Mouse (Mus musculus) B cell, adult 62 days (primary cell): Measurements from ENCODE around the gene Cnpy3. TPM values are rescaled to one million over a fixed set of nuclear protein-coding genes. Genes with fewer than 3 reads are reported as not detected.

Experiments
- total RNA-seq: library from RNA; stranded (reverse); gene quantifications from 4 replicates; pipeline ENCODE4 v1.2.4, GENCODE M21; 2023

Cnpy3 gene
- 138 to 149 TPM (median 142 TPM) in 4 replicates for total RNA-seq

DNA sequence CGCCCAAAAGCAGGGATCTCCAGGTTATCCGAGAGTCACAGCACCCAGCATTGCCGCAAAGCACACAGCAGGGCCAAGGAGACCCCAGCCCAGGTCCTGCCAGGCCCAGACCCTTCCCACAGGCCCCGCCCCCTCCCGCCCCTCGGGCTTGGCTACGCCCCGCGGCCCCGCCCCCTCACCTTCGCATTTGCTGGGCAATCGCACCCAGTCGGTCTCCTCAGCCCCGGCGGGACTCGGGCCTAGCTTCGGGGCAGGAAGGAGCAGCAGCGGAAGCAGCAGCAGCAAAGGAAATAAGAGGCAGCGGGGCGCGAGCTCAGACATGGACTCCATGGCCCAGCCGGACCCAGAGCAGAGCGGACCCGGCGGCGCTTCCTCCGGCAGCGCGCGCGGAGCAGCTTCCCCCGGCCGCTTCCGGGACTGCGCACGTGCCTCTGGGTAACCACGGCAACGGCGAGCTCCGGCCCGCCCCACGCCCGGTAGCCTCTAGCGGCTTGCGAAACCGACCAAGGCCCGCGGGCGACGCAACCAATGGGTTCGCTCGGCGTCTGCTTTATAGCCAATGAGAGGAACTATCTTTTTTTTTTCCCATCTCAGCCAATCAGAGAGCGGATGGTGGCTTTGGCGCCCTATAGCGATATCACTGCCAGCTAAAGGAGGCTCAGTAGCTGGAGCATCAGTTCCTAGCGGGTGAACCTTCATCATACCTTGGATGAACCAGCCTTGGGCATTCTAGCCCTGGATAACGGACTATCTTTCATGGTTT, at the start of gene Cnpy3:
TSS of gene Cnpy3 (minus strand) at position 421 of the 763 bp plus-strand sequence.

DNA sequence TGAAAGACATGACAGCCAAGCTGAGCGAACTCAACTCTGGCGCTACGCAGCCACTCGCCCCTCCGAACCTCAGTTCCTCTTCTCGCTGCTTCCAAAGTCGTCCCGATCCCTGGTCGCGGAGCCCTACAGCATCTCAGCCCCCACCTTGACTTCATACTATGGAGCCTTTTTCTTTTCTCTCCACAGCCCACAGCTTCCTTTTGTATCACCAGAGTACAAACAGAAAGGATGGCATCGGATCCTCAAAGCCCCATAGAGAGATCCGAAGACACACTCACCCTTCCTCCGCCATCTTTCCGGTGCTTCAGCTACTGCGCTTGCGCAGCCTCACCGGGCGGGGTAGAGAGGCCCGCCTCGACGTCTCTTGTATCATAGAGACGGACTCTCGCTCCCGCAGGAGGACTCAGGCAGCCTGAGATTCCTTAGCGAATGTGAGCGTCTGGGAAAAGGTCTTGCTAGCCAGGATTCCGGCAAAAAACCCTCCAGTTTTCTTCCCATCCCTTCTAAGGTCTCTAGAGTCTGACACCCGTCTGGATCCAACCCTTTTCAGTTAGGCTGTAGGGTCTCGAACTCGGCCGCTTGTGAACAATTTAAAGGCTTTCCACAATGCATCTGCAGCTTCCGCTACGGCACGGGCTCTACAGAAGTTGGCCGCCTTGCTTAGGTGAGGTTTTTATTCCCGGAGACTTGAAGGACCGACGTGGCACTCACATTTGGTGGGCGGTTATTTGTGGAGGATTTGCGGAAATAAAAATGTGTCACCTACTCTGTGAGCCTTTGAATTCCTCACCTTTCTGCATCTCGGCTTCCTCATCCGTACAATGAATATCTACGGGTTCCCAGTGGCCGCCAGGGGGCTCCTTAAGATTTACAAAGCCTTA, 30.6 kb upstream of the Cnpy3 start, which contains the start of gene Rpl7l1:
TSS of gene Rpl7l1 (minus strand) at position 332 of the 881 bp plus-strand sequence.

DNA sequence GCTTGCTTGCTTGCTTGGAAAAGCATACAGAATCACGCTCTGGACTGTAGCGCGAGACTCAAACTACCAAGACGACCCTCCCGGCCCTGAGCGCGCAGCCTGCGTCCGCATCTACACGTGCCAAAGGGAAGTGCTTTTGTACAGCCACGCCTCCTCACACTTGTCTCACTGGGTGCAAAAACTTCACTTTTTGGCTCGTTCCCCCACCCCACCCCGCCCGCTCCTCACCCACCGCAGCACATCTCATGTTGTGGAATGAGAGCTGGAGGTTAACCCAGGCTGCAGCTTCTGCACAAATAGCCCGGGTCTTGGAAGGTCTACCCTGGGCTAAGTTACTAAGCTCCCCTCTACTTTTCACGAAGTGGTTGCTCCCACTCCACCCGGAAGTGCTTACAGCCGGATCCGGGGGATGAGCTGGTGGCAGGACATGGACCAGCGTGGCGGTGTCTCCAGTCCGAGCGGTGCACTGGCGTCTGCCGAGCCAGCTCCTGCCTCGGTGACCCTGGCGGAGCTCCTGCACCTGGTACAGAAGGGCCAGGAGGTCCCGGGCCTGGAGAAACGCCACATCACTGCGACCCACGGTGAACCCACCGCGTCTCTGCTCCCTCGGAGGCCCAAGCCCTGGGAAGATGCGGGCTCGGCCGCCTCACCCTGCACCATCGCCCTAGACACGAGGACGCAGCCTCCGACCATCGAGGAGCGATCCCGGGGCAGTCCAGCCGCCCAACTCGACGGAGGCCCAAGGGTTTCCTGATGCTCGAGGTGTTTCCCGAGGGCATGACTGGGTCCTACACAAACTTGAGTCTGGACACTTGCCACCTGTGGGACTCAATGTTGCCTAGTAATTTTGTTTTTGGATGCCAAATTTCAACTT, 20.6 kb upstream of the Cnpy3 start, which contains the start of gene 2310039H08Rik:
TSS of gene 2310039H08Rik (plus strand) at position 232 of the 874 bp plus-strand sequence.

DNA sequence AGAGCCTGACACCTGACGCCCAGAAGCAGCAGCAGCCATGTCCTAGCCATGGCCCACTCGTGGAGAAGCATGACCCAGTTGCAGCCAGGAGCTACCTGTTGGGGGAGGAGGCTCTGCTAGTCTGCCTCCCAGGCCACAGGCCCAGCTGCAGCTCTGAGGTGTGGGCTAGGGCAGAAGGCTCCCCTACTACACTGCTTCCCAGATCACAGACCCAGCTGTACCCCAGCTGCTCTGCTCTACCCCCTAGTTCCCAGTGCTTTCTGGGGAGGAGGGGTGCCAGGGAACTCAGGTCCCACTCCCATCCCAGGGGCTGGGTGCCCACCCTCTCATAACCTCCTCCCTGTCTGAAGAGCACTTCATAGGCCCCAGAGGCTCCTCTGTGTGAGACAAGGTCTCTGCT, 11.5 kb upstream of the Cnpy3 start, which contains the start of gene Ptcra:
TSS of gene Ptcra (minus strand) at position 169 of the 400 bp plus-strand sequence.

DNA sequence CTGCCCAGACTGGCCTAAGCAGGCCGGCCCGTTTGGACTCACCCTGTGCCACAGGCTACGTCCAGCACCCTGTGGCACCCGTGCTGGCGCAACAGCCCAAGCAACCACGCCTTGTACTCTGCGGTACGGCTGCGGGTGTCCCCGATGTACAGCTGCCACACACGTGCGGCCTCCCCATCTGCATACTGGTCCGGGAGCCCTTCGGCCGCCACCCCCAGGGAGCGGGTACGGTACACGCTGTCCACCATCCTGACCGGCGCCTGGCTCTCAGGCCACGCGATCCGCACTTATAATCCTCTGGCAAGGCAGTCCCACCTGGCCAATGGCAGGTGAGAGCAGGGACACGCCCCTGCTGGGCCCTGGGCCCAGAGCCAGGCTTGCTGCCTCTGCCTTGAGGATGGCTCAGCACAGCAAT, 23.1 kb downstream of the Cnpy3 start, which contains the start of gene Gnmt:
TSS of gene Gnmt (minus strand) at position 265 of the 415 bp plus-strand sequence.

DNA sequence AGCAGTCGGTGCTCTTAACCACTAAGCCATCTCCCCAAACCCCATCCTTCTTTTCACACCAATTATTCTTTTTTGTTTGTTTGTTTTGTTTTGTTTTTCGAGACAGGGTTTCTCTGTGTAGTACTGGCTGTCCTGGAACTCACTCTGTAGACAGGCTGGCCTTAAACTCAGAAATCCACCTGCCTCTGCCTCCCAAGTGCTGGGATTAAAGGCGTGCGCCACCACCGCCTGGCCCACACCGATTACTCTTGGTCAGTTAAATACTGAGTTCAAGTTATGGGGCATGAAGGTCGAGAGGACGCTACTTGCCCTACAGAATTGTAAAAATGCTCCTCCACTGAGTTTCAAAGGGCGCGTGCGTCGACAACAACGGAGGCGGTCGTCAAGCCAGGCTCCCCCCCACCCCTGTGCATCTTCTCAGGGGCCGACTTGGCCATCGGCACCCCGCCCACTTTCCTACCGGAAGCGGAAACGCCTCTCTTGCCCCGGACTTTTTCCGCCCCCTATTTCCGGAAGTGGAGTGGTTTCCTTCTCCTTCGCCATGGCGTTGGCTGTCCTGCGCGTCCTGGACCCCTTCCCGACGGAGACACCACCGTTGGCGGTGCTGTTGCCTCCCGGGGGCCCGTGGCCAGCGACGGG, 40.9 kb downstream of the Cnpy3 start, which contains the start of gene Pex6:
TSS of gene Pex6 (plus strand) at position 505 of the 639 bp plus-strand sequence.

DNA sequence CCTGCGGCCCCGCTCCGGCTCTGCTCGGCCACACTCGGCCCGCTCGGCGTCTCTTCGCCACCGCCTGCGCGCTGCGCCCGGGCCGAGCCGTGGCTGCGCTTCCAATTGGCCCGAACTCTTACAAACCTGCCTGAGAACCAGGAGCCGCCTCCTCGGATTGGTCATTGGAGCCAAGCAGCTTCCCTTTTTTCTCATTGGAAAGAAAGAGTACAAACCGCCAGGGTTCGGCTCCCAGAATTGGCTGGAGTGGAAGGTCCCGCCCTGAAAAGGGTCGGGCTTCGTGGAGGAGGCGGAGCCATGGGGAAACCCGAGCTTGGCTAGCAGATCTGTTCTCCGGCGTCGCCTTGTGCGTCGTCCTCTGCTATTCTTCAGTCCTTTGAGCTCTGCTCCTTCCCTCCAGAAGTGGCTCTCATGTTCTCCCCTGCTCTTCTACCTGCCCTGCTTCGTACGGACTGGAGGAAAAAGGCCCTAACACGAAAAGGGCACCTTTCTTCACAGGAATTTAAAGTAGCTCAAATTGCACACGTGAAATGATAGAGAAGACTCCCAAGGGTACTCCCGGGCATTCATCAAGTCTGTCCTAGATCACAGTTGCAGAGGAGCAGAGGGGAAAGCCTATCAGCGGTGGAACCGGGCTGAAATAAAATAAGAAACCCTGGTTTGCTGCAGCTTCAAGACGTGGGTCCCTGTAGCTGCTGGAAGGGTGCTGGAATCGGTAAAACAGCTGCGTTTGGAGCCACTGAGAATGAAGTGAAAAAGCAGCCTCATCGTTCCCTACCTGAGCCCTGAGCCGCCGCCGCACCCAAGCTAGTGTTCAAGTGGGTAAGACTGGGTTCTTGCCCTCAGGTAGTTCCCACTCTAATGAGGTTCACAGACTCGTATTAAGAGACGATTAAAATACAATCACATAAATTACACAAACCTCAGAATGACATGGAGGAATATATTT, 46.9 kb downstream of the Cnpy3 start, which contains the start of gene Ppp2r5d:
TSS of gene Ppp2r5d (minus strand) at position 225 of the 949 bp plus-strand sequence.

Other genes with a start within 250 kb of the Cnpy3 start
- 16.7 to 18.7 TPM (median 17.0 TPM) in 4 replicates for gene Cul9, start 205.8 kb downstream of the Cnpy3 start, total RNA-seq
- 85.8 to 123 TPM (median 90.9 TPM) in 4 replicates for gene Srf, start 196.0 kb downstream of the Cnpy3 start, total RNA-seq
- not detected in 4 replicates for gene Ptk7, start 122.7 kb downstream of the Cnpy3 start, total RNA-seq
- gene Klc4, start 106.2 kb downstream of the Cnpy3 start, total RNA-seq = 20.6 to 24.1 TPM (median 21.7 TPM) in 4 replicates
- gene Mrpl2, start 106.0 kb downstream of the Cnpy3 start, total RNA-seq = 31.0 to 37.9 TPM (median 35.5 TPM) in 4 replicates
- 7.4 to 9.2 TPM (median 8.5 TPM) in 4 replicates for gene Cul7, start 101.9 kb downstream of the Cnpy3 start, total RNA-seq
- 22.4 to 31.7 TPM (median 25.4 TPM) in 4 replicates for gene Rrp36, start 77.9 kb downstream of the Cnpy3 start, total RNA-seq
- 47.4 to 58.8 TPM (median 54.1 TPM) in 4 replicates for gene Mea1, start 73.4 kb downstream of the Cnpy3 start, total RNA-seq
- 39.9 to 46.1 TPM (median 42.2 TPM) in 4 replicates for gene Klhdc3, start 71.3 kb downstream of the Cnpy3 start, total RNA-seq
- gene Ppp2r5d, start 47.1 kb downstream of the Cnpy3 start, total RNA-seq = 28.4 to 37.9 TPM (median 33.3 TPM) in 4 replicates
- 37.0 to 38.0 TPM (median 37.3 TPM) in 4 replicates for gene Pex6, start 40.8 kb downstream of the Cnpy3 start, total RNA-seq
- 4.0 to 4.6 TPM (median 4.5 TPM) in 4 replicates for gene Gnmt, start 23.0 kb downstream of the Cnpy3 start, total RNA-seq
- not detected in 4 replicates for gene Ptcra, start 11.5 kb upstream of the Cnpy3 start, total RNA-seq
- gene 2310039H08Rik, start 20.4 kb upstream of the Cnpy3 start, total RNA-seq = 17.4 to 20.4 TPM (median 18.6 TPM) in 4 replicates
- 61.7 to 77.6 TPM (median 66.7 TPM) in 4 replicates for gene Rpl7l1, start 30.5 kb upstream of the Cnpy3 start, total RNA-seq
- gene Bicral, start 106.3 kb upstream of the Cnpy3 start, total RNA-seq = 94.1 to 106 TPM (median 101 TPM) in 4 replicates
- 9.9 to 16.4 TPM (median 14.4 TPM) in 4 replicates for gene Tbcc, start 138.5 kb upstream of the Cnpy3 start, total RNA-seq
- gene Prph2, start 158.2 kb upstream of the Cnpy3 start, total RNA-seq = not detected in 4 replicates